Mouse (Mus musculus) spleen, adult 12 weeks (tissue): ENCODE measurements around the gene Gm20547.
"Not testable (repeated sequence)": the region's sequence is repeated elsewhere in the genome, so short reads cannot be mapped to it uniquely, and the experiment has no call there.

Experiments
- DNase-seq: peaks from one replicate; pipeline ENCODE4 v3.0.0; 2022; ENCODE audit warnings: low spot score

Gm20547 gene

GRCm38 (mm10) chr17:34881683-34882310, at the start of gene Gm20547:
Gene Gm20547, minus strand, starts transcription at chr17:34882042.
- no peak for DNase-seq

GRCm38 (mm10) chr17:34931061-34931734, 49.4 kb upstream of the Gm20547 start, which contains the start of gene Neu1:
Gene Neu1, plus strand, starts transcription at chr17:34931253.
- DNase-seq: peak; percentile 86

- no peak for DNase-seq
These were observed 47.0 kb upstream of the Gm20547 start for GRCm38 (mm10) chr17:34928841-34929240.

- DNase-seq: no peak
These were observed 45.6 kb upstream of the Gm20547 start for GRCm38 (mm10) chr17:34927306-34928019.

GRCm38 (mm10) chr17:34924258-34924657, 42.4 kb upstream of the Gm20547 start:
- no peak for DNase-seq

GRCm38 (mm10) chr17:34922939-34923338, 41.1 kb upstream of the Gm20547 start:
- DNase-seq: no peak

- DNase-seq: no peak
These were observed 35.3 kb upstream of the Gm20547 start for GRCm38 (mm10) chr17:34917188-34917587.

GRCm38 (mm10) chr17:34916316-34916715, 34.5 kb upstream of the Gm20547 start:
- no peak for DNase-seq

- DNase-seq: no peak
These were observed 33.6 kb upstream of the Gm20547 start for GRCm38 (mm10) chr17:34915410-34915831.

- DNase-seq: no peak
These were observed 32.3 kb upstream of the Gm20547 start, which contains the start of gene Slc44a4 for GRCm38 (mm10) chr17:34913930-34914665. Gene Slc44a4, plus strand, starts transcription at chr17:34914466.

GRCm38 (mm10) chr17:34911945-34912351, 30.1 kb upstream of the Gm20547 start:
- peak; percentile 77 for DNase-seq

GRCm38 (mm10) chr17:34910982-34911381, 29.1 kb upstream of the Gm20547 start:
- DNase-seq: no peak

- DNase-seq: no peak
These were observed 21.1 kb upstream of the Gm20547 start for GRCm38 (mm10) chr17:34902895-34903294.

GRCm38 (mm10) chr17:34901948-34902347, 20.1 kb upstream of the Gm20547 start:
- not testable (repeated sequence) for DNase-seq

GRCm38 (mm10) chr17:34900826-34901225, 19.0 kb upstream of the Gm20547 start:
- DNase-seq: not testable (repeated sequence)

- no peak for DNase-seq
These were observed 18.0 kb upstream of the Gm20547 start for GRCm38 (mm10) chr17:34899890-34900243.

GRCm38 (mm10) chr17:34899053-34899889, 17.4 kb upstream of the Gm20547 start:
- DNase-seq: no peak

GRCm38 (mm10) chr17:34898706-34899052, 16.8 kb upstream of the Gm20547 start:
- no peak for DNase-seq

GRCm38 (mm10) chr17:34898160-34898586, 16.3 kb upstream of the Gm20547 start, which contains the start of the genes C2 and Ehmt2:
Gene C2, minus strand, starts transcription at chr17:34898265.
Gene Ehmt2, plus strand, starts transcription at chr17:34898469.
- peak; percentile 58 for DNase-seq

GRCm38 (mm10) chr17:34897373-34898159, 15.7 kb upstream of the Gm20547 start:
- no peak for DNase-seq
